9 mouse cellular contexts compared by ENCODE assay signal in the genomic region with DNA sequence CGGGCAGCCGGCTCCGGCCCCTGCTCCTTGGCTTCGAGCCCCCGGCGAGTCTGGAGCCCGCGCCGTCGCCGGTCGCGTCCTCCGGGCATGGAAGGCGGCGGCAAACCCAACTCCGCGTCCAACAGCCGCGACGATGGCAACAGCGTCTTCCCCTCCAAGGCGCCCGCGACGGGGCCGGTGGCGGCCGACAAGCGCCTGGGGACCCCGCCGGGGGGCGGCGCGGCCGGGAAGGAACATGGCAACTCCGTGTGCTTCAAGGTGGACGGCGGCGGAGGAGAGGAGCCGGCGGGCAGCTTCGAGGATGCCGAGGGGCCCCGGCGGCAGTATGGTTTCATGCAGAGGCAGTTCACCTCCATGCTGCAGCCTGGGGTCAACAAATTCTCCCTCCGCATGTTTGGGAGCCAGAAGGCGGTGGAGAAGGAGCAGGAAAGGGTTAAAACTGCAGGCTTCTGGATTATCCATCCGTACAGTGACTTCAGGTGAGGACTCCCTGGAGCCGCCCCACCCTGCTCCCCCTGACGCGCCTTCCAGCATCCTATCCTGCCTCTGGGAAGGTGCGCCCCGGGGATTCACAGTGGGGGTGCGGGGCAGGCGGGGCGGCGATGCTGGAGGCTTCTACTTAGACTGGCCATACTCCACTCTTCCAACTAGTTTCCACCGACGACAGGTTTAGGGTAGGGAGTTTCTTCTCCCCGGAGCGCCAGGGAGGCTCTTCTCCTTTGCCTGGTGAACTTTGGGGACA. TPM values are rescaled to one million over a fixed set of nuclear protein-coding genes. Genes with fewer than 3 reads are reported as not detected.
DNase-seq lines count a peak whose midpoint lies in the region; ATAC-seq lines count a peak whose summit lies in the region.
"Had no signal": no experiment of that assay in that cellular context is flagged by ENCODE, and none has a peak within 500 bp of the region (broad histone marks: within the 10 kb centered on the region; RNA-seq: fewer than 3 reads in every experiment).

No protein-coding gene starts in this region.

- WGBS in heart, embryonic 14.5 days, result 1% methylated on average over 60 of the region's 62 CpGs
- WGBS in embryonic facial prominence, embryonic 12.5 days, result 1% methylated on average over 48 of the region's 62 CpGs
- under 1% methylated on average over 60 of the region's 62 CpGs for WGBS in hindbrain, embryonic 15.5 days
- under 1% methylated on average over 58 of the region's 62 CpGs for WGBS in midbrain, embryonic 12.5 days

- ATAC-seq in heart, embryonic 14.5 days (ENCODE audit: insufficient number of reproducible peaks, insufficient read depth, low FRiP score, low read depth), result no peak
- ATAC-seq in embryonic facial prominence, embryonic 12.5 days (ENCODE audit: insufficient number of reproducible peaks, insufficient read depth, low FRiP score, low TSS enrichment), result peak; percentile 71; the same call in 1 of the 2 replicates
- ATAC-seq in hindbrain, embryonic 15.5 days (ENCODE audit: low FRiP score, low read depth), result peak; percentile 79
- peak; percentile 80 for ATAC-seq in midbrain, embryonic 12.5 days (ENCODE audit: low FRiP score, low read depth)

- H3K4me2 ChIP-seq in heart, embryonic 14.5 days (ENCODE audit: low read length), result peak overlapping the region; percentile 99
- H3K4me2 ChIP-seq in embryonic facial prominence, embryonic 12.5 days (replicated peaks), result peak overlapping the region; percentile 97
- H3K4me2 ChIP-seq in hindbrain, embryonic 15.5 days, result peak overlapping the region; percentile 71
- peak overlapping the region; percentile 95 for H3K4me2 ChIP-seq in midbrain, embryonic 12.5 days (replicated peaks)

- H3K4me1 ChIP-seq in heart, embryonic 14.5 days (ENCODE audit: control insufficient read depth in 2 of 2, insufficient read depth in 2 of 2, low read length in 2 of 2), result peaks cover 5 to 12% of the 10 kb centered on the region in 2 experiments; a peak in 3 of 4 replicates
- H3K4me1 ChIP-seq in embryonic facial prominence, embryonic 12.5 days, result peaks cover 6% of the 10 kb centered on the region; the same call in 1 of the 2 replicates
- H3K4me1 ChIP-seq in hindbrain, embryonic 15.5 days (replicated peaks), result peaks cover 18% of the 10 kb centered on the region
- H3K4me1 ChIP-seq in midbrain, embryonic 12.5 days, result peaks cover 14% of the 10 kb centered on the region

- peak overlapping the region; percentile 64 to 65 for H3K4me3 ChIP-seq in heart, embryonic 14.5 days (ENCODE audit: control insufficient read depth in 1 of 2, insufficient read depth in 1 of 2, low read depth in 1 of 2, low read length in 2 of 2)
- peak overlapping the region; percentile 57 for H3K4me3 ChIP-seq in embryonic facial prominence, embryonic 12.5 days
- peak overlapping the region; percentile 76 for H3K4me3 ChIP-seq in hindbrain, embryonic 15.5 days
- H3K4me3 ChIP-seq in midbrain, embryonic 12.5 days, result peak overlapping the region; percentile 57

- no peak for DNase-seq in heart, postnatal 14 days
- peak; percentile 39 for DNase-seq in R1 (ENCODE audit: low read depth, low spot score)
- peak; percentile 3 to 20 for DNase-seq in thymus, postnatal 10 days (ENCODE audit: low spot score in 2 of 2)
- no peak for DNase-seq in adrenal gland, adult 8-10 months

- no peaks in the 10 kb centered on the region for H3K9me3 ChIP-seq in heart, embryonic 14.5 days (ENCODE audit: control insufficient read depth, low read length)
- no peaks in the 10 kb centered on the region for H3K9me3 ChIP-seq in embryonic facial prominence, embryonic 12.5 days
- no peaks in the 10 kb centered on the region for H3K9me3 ChIP-seq in hindbrain, embryonic 15.5 days
- H3K9me3 ChIP-seq in midbrain, embryonic 12.5 days, result no peaks in the 10 kb centered on the region

- no peaks in the 10 kb centered on the region for H3K36me3 ChIP-seq in heart, embryonic 14.5 days (ENCODE audit: control insufficient read depth, insufficient read depth, low read length)
- H3K36me3 ChIP-seq in embryonic facial prominence, embryonic 12.5 days, result no peaks in the 10 kb centered on the region
- no peaks in the 10 kb centered on the region for H3K36me3 ChIP-seq in hindbrain, embryonic 15.5 days
- H3K36me3 ChIP-seq in midbrain, embryonic 12.5 days, result no peaks in the 10 kb centered on the region

- peak overlapping the region; percentile 30; the same call in 1 of the 2 replicates for H3K9ac ChIP-seq in heart, embryonic 14.5 days (ENCODE audit: low read length)
- peak overlapping the region; percentile 50; the same call in 1 of the 2 replicates for H3K9ac ChIP-seq in embryonic facial prominence, embryonic 12.5 days
- peak overlapping the region; percentile 63 for H3K9ac ChIP-seq in hindbrain, embryonic 15.5 days
- H3K9ac ChIP-seq in midbrain, embryonic 12.5 days (replicated peaks), result peak overlapping the region; percentile 61

- peaks cover 16% of the 10 kb centered on the region for H3K27me3 ChIP-seq in heart, embryonic 14.5 days (ENCODE audit: control insufficient read depth, insufficient read depth, low read length)
- H3K27me3 ChIP-seq in embryonic facial prominence, embryonic 12.5 days, result peaks cover 29% of the 10 kb centered on the region
- H3K27me3 ChIP-seq in hindbrain, embryonic 15.5 days, result no peaks in the 10 kb centered on the region
- peaks cover 27% of the 10 kb centered on the region for H3K27me3 ChIP-seq in midbrain, embryonic 12.5 days

- intact Hi-C loops in heart, postnatal 14 days (cut with DNase I), result loop anchor here (2.0 kb wide), 1 partner anchor 624 kb away; no protein-coding TSS in a partner anchor

- no peak overlapping the region for H3K27ac ChIP-seq in heart, embryonic 14.5 days (replicated peaks in 1 of 2; ENCODE audit: control insufficient read depth in 1 of 2, insufficient read depth in 1 of 2, low read depth in 2 of 2, low read length in 2 of 2)
- no peak overlapping the region for H3K27ac ChIP-seq in embryonic facial prominence, embryonic 12.5 days
- peak overlapping the region; percentile 53 for H3K27ac ChIP-seq in hindbrain, embryonic 15.5 days (replicated peaks)
- H3K27ac ChIP-seq in midbrain, embryonic 12.5 days (replicated peaks), result no peak overlapping the region

RNA-seq across cellular contexts. Expression of a gene that starts 0.7 kb away (rescaled TPM):
- polyA plus RNA-seq in heart, embryonic 14.5 days (2014; fragmentation: Nextera tagmentation; extraction: Ambion mirVana), result 0.09 and 0.14 TPM in 2 replicates
- 1 to 10 TPM; 1.1 to 1.8 TPM for total RNA-seq in heart, postnatal 14 days (2021)
- 0.20 and 0.24 TPM in 2 replicates for polyA plus RNA-seq in embryonic facial prominence, embryonic 12.5 days (2016; fragmentation: Nextera tagmentation; extraction: Ambion mirVana)
- polyA plus RNA-seq in hindbrain, embryonic 15.5 days (2015; fragmentation: Nextera tagmentation; extraction: Ambion mirVana), result 1.3 and 1.4 TPM in 2 replicates
- 0.09 and 0.10 TPM in 2 replicates for polyA plus RNA-seq in midbrain, embryonic 12.5 days (2016; fragmentation: Nextera tagmentation; extraction: Ambion mirVana)
- total RNA-seq in adrenal gland, adult 8-10 months (2022), result under 1 TPM in 3 of 4 experiments, not detected in 1; 0.03 to 0.12 (median 0.10) TPM
- total RNA-seq: MEL had no signal

Comparison
In these comparisons a context has a peak if more than half of its experiments do, and no peak if none do; other contexts are left out.
1. DNase-seq: peak in R1 (single experiment) and thymus, postnatal 10 days (2 of 2); none in heart, postnatal 14 days (0 of 2) and adrenal gland, adult 8-10 months (single experiment).
2. Peak in every context shown above with its lines, with median percentiles within 50 percentile points of each other: H3K4me2 ChIP-seq, H3K4me3 ChIP-seq and H3K9ac ChIP-seq.